Mouse (Mus musculus): ENCODE measurements around the gene Arhgap4. TPM values are rescaled to one million over a fixed set of nuclear protein-coding genes. Genes with fewer than 3 reads are reported as not detected.

Gene Arhgap4
- polyA plus RNA-seq (2016; fragmentation: Nextera tagmentation; extraction: Ambion mirVana), result 1.7 and 2.4 TPM in 2 replicates

DNA sequence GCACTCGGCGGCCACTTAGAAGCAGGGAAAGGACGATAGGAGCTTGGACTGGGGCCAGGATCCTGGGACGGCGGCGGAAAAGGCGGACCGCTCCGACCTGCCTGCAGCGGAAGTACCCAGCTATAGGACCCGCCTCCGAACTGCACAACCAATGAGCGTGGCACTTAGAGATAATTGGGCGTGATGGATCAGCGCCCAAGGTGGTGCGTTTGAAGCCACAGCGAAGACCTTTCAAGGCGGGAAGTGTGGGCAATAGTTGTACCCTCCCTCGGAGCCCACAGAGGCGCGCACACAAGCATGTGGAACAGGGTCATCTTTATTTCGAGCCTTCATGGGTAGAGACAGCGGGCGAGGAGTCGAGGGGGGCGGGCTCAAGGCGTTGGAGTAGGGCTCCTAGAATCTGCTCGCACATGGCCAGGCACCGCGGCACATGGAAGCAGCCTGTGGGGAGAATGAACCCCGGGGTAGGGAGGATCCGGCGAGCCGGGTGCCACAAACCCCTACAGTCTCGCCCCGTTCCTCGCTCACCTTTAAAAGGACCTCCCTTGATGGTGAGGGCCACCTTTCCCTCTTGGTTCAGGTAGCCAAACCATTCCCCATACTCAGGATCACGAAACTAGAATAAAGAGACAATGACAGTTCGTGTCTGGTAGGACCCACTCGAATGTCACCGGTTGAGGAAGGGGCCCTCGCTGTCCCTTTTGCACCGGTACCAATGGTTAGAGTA, at the start of gene Arhgap4, which contains the start of gene Naa10:
Arhgap4 (minus strand) TSS at position 48 of the 727 bp plus-strand sequence.
Naa10 (minus strand) TSS at position 122 of the 727 bp plus-strand sequence.
- peak; percentile 81 for DNase-seq (ENCODE audit: low spot score)
- no peaks in the 10 kb centered on the region for H3K9me3 ChIP-seq (replicated peaks)
- H3K4me3 ChIP-seq, result peak within 1 kb of the TSS; percentile 62
- WGBS, result 12% methylated on average over 43 of the region's 43 CpGs
- H3K36me3 ChIP-seq, result peaks cover 33% of the 10 kb centered on the region
- 0 out of 2 replicates have a peak, but pooled peaks cover 4% of the 10 kb centered on the region for H3K4me1 ChIP-seq
- peaks cover 45% of the 10 kb centered on the region for H3K27me3 ChIP-seq (ENCODE audit: low read depth, poor library complexity, severe bottlenecking)
- peak within 1 kb of the TSS; percentile 88 for H3K27ac ChIP-seq

- H3K36me3 ChIP-seq, result no peaks in the 10 kb centered on the region
- no peak overlapping the region for H3K4me3 ChIP-seq
- H3K9me3 ChIP-seq (replicated peaks), result no peaks in the 10 kb centered on the region
- no peak for DNase-seq (ENCODE audit: low spot score)
- H3K27ac ChIP-seq, result no peak overlapping the region
- H3K4me1 ChIP-seq, result no peaks in the 10 kb centered on the region
- H3K27me3 ChIP-seq (ENCODE audit: low read depth, poor library complexity, severe bottlenecking), result peaks cover 50% of the 10 kb centered on the region
Measured at GRCm38 (mm10) chrX:73970781-73971180, 49.1 kb upstream of the Arhgap4 start.

GRCm38 (mm10) chrX:73969729-73970128, 48.1 kb upstream of the Arhgap4 start:
- H3K27me3 ChIP-seq (ENCODE audit: low read depth, poor library complexity, severe bottlenecking), result peaks cover 54% of the 10 kb centered on the region
- no peaks in the 10 kb centered on the region for H3K4me1 ChIP-seq
- H3K36me3 ChIP-seq, result no peaks in the 10 kb centered on the region
- H3K9me3 ChIP-seq (replicated peaks), result no peaks in the 10 kb centered on the region
- H3K4me3 ChIP-seq, result no peak overlapping the region
- no peak for DNase-seq (ENCODE audit: low spot score)
- H3K27ac ChIP-seq, result no peak overlapping the region
- 85% methylated on average over 2 of the region's 2 CpGs for WGBS

- WGBS, result 88% methylated on average over 1 of the region's 1 CpGs
- Histone ChIP-seq H3K36me3 (peaks cover 4% of the 10 kb centered on the region), H3K9me3 (replicated peaks) (no peaks in the 10 kb centered on the region), H3K4me1 (peaks cover 5% of the 10 kb centered on the region), H3K27me3 (ENCODE audit: low read depth, poor library complexity, severe bottlenecking) (peaks cover 57% of the 10 kb centered on the region), H3K4me3 (no peak overlapping the region), H3K27ac (no peak overlapping the region)
- DNase-seq (ENCODE audit: low spot score), result no peak
Measured at GRCm38 (mm10) chrX:73969167-73969566, 47.5 kb upstream of the Arhgap4 start.

DNA sequence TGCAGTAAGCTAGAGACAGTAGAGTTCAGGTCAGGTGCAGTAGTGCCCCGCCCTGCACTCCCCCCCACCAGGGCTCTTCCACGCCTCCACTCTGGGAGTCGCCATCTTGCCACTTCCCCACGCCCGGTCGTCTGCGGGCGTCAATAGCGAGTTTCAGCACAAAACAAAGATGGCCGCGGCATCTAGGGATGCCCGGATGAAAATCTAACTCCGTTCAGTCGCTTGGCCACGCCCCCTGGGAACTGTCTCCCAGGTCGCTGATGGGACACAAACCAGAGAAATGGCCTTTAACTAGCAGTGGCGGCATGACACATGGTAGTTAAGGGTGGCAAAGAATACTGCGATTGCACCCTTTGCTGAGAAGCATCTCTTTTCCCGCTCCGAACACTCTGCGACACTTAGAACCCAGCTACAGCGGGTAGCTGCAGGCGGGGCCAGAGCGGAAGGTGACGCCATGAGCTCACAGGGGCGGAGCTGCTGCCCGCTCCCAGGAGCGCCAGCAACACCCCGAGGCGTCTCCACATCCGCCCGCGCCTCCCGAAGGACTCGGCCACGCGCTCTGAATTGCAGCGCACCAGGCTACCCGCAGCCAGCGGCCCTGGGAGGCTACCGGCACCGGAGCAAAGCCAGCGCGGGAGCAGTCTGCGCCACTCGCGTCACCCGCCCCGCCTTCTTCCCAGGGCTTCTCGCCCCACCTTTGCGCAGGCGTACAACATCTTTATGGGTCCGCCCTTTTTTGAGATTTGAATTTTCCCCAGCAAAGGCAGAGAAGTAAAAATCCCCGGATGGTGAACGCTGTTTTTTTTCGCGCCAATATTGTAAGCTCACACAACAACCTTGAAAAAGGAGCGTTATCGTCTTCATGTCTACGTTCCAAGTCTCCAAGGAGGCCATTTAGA, 45.8 kb upstream of the Arhgap4 start:
- H3K4me1 ChIP-seq, result peaks cover 10% of the 10 kb centered on the region
- H3K9me3 ChIP-seq (replicated peaks), result no peaks in the 10 kb centered on the region
- H3K27me3 ChIP-seq (ENCODE audit: low read depth, poor library complexity, severe bottlenecking), result peaks cover 62% of the 10 kb centered on the region
- WGBS, result 10% methylated on average over 60 of the region's 60 CpGs
- H3K27ac ChIP-seq, result peak overlapping the region; percentile 95
- peaks cover 19% of the 10 kb centered on the region for H3K36me3 ChIP-seq
- H3K4me3 ChIP-seq, result peak overlapping the region; percentile 66
- DNase-seq (ENCODE audit: low spot score), result peak; percentile 85

DNA sequence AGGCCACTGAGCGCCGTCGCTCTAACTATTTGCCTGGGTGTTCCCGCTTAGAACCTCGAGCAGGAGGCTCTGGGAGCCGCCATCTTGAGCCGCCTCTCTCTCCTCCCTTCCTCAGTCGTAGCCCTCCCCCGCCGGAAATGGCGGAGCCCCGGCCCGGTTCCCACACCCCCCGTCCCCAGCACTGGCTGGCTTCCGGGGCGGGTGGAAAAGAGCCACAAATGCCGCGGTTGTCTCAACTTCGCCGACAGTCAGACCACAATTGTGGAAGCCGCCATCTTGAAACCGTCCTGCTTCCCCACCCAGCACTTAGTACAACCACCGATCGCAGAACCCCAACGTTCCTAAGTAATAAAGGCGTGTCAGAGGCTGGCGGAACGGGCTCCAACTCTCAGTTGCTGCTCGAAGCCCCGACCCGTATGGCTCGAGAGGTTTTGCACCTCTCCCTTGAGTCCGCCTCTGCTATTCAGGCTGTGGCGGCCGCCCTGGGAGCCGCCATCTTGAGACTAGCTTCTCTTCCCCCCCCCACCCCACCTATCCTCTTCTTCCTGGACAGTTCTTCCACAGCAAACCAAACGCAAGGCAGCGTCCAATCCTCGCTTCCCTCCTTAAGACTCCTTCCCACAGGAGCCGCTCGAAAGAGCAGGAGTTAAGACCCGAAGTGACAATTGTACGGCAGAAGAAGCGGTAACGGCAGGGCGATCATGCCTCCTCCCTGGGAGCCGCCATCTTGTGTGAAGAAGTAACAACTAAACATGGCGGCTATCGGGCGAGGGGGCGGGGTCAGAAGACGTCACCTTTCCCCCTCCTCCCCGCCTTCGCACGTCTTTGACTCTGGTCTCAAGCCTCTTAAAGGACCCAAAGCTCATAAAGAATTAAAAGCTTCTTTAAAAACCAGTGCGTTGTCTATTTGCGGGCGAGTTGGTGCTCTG, 44.8 kb upstream of the Arhgap4 start, which contains the start of gene Hcfc1:
Hcfc1 (minus strand) TSS at position 110 of the 929 bp plus-strand sequence.
- Histone ChIP-seq H3K27ac (peak within 1 kb of the TSS; percentile 95), H3K27me3 (ENCODE audit: low read depth, poor library complexity, severe bottlenecking) (peaks cover 71% of the 10 kb centered on the region), H3K9me3 (replicated peaks) (no peaks in the 10 kb centered on the region), H3K4me3 (peak within 1 kb of the TSS; percentile 66), H3K4me1 (peaks cover 10% of the 10 kb centered on the region), H3K36me3 (peaks cover 29% of the 10 kb centered on the region)
- 12% methylated on average over 58 of the region's 58 CpGs for WGBS
- DNase-seq (ENCODE audit: low spot score), result peak; percentile 86

GRCm38 (mm10) chrX:73965307-73965706, 43.6 kb upstream of the Arhgap4 start:
- no peaks in the 10 kb centered on the region for H3K9me3 ChIP-seq (replicated peaks)
- peak overlapping the region; percentile 66 for H3K4me3 ChIP-seq
- H3K36me3 ChIP-seq, result peaks cover 41% of the 10 kb centered on the region
- peak overlapping the region; percentile 95 for H3K27ac ChIP-seq
- DNase-seq (ENCODE audit: low spot score), result peak; percentile 43
- WGBS, result 8% methylated on average over 20 of the region's 20 CpGs
- H3K4me1 ChIP-seq, result peaks cover 10% of the 10 kb centered on the region
- peaks cover 82% of the 10 kb centered on the region for H3K27me3 ChIP-seq (ENCODE audit: low read depth, poor library complexity, severe bottlenecking)

DNA sequence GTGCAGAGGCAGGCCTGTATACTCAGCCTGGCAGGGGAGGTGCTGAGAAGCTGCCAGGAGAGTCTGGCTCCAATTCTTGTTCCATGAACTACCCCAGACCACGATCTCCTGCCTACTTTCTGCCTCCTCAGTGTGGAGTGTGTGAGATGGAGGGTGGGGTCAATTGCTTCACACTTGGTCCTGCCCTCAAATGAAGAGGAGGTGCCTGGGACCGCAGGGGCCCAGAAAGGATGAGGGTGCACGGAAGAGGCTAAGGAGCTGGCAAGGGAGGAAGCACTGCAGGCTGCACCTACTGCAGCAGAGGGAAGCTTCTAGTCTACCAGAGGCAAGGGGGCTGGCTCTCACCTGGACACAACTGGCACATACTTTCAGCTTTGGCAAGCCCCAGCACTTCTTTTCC, 42.7 kb upstream of the Arhgap4 start:
- Histone ChIP-seq H3K9me3 (replicated peaks) (no peaks in the 10 kb centered on the region), H3K27me3 (ENCODE audit: low read depth, poor library complexity, severe bottlenecking) (peaks cover 91% of the 10 kb centered on the region), H3K27ac (0 out of 2 replicates have a peak overlapping the region, but pooled peaks have one; percentile 95), H3K36me3 (peaks cover 50% of the 10 kb centered on the region), H3K4me1 (peaks cover 10% of the 10 kb centered on the region), H3K4me3 (peak overlapping the region; percentile 66)
- WGBS, result 40% methylated on average over 3 of the region's 3 CpGs
- no peak for DNase-seq (ENCODE audit: low spot score)

DNA sequence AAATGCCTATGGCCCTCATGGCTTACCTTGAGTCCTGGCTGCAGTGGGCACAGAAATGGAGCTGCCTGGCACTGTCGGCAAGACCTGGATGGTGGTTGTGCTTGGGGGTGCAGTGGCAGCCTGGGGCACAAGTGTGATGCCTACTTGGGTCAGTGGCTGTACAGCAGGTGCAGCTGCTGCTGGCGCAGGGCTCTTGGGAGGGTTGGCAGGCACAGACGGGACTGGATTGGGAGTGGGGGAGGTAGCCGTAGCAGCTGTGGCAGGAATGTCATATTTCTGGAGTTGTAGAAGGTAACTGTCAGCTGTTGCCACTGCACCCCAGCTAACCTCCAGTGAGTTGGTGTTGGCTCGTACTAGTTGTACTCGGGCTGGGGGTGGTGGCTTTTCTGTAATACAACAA, 33.3 kb upstream of the Arhgap4 start:
- Histone ChIP-seq H3K36me3 (peaks cover 100% of the 10 kb centered on the region), H3K4me3 (no peak overlapping the region)
- 91% methylated on average over 6 of the region's 6 CpGs for WGBS

GRCm38 (mm10) chrX:73952603-73953002, 30.9 kb upstream of the Arhgap4 start:
- peaks cover 14% of the 10 kb centered on the region for H3K27me3 ChIP-seq (ENCODE audit: low read depth, poor library complexity, severe bottlenecking)
- H3K36me3 ChIP-seq, result peaks cover 100% of the 10 kb centered on the region
- H3K27ac ChIP-seq, result no peak overlapping the region
- no peaks in the 10 kb centered on the region for H3K4me1 ChIP-seq
- H3K4me3 ChIP-seq, result no peak overlapping the region
- H3K9me3 ChIP-seq (replicated peaks), result no peaks in the 10 kb centered on the region
- DNase-seq (ENCODE audit: low spot score), result no peak
- 85% methylated on average over 5 of the region's 5 CpGs for WGBS

More for the DNA sequence above, 33.3 kb upstream of the Arhgap4 start:
- Histone ChIP-seq H3K9me3 (replicated peaks) (no peaks in the 10 kb centered on the region), H3K27me3 (ENCODE audit: low read depth, poor library complexity, severe bottlenecking) (peaks cover 32% of the 10 kb centered on the region), H3K27ac (no peak overlapping the region), H3K4me1 (no peaks in the 10 kb centered on the region)
- DNase-seq (ENCODE audit: low spot score), result no peak

DNA sequence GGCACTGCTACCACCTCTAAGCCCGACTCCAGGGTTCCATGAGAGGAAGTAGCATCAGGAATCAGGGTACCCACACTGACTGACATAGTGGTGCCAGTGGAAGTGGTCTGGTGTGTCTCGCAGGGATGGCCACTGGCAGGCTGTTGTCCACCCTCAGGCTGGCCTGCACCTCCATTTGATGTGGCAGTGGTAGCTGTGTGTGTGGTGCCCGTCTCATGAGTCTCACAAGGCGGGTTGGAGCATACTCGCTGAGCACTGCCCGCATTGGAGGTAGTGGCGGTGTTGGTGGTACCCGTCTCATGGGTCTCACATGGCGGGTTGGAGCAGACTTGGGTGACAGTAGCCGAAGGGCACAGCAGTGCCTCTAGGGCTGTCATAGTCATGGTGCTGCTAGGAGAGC, 27.7 kb upstream of the Arhgap4 start:
- peaks cover 100% of the 10 kb centered on the region for H3K36me3 ChIP-seq
- DNase-seq (ENCODE audit: low spot score), result no peak
- H3K9me3 ChIP-seq (replicated peaks), result no peaks in the 10 kb centered on the region
- 92% methylated on average over 10 of the region's 10 CpGs for WGBS
- no peak overlapping the region for H3K4me3 ChIP-seq
- H3K27ac ChIP-seq, result no peak overlapping the region
- no peaks in the 10 kb centered on the region for H3K4me1 ChIP-seq
- peaks cover 25% of the 10 kb centered on the region; the same call in 1 of the 2 replicates for H3K27me3 ChIP-seq (ENCODE audit: low read depth, poor library complexity, severe bottlenecking)

GRCm38 (mm10) chrX:73948647-73949046, 27.0 kb upstream of the Arhgap4 start:
- Histone ChIP-seq H3K9me3 (replicated peaks) (no peaks in the 10 kb centered on the region), H3K4me1 (no peaks in the 10 kb centered on the region), H3K36me3 (peaks cover 100% of the 10 kb centered on the region), H3K27me3 (ENCODE audit: low read depth, poor library complexity, severe bottlenecking) (peaks cover 28% of the 10 kb centered on the region), H3K27ac (no peak overlapping the region), H3K4me3 (no peak overlapping the region)
- no peak for DNase-seq (ENCODE audit: low spot score)
- 47% methylated on average over 4 of the region's 4 CpGs for WGBS

Data from limb, embryonic 10.5 days (tissue).